Mouse (Mus musculus) mature B cell (primary cell): Measurements from ENCODE around the gene Pfdn2.
"Not testable (repeated sequence)": the region's sequence is repeated elsewhere in the genome, so short reads cannot be mapped to it uniquely, and the experiment has no call there.

Experiments used
- in situ Hi-C: fragments of 300-500 bp; cut with MboI; formaldehyde crosslinking; loops from 2 replicates; pipeline ENCODE4 v1.14.3; 2019

The Pfdn2 gene

DNA sequence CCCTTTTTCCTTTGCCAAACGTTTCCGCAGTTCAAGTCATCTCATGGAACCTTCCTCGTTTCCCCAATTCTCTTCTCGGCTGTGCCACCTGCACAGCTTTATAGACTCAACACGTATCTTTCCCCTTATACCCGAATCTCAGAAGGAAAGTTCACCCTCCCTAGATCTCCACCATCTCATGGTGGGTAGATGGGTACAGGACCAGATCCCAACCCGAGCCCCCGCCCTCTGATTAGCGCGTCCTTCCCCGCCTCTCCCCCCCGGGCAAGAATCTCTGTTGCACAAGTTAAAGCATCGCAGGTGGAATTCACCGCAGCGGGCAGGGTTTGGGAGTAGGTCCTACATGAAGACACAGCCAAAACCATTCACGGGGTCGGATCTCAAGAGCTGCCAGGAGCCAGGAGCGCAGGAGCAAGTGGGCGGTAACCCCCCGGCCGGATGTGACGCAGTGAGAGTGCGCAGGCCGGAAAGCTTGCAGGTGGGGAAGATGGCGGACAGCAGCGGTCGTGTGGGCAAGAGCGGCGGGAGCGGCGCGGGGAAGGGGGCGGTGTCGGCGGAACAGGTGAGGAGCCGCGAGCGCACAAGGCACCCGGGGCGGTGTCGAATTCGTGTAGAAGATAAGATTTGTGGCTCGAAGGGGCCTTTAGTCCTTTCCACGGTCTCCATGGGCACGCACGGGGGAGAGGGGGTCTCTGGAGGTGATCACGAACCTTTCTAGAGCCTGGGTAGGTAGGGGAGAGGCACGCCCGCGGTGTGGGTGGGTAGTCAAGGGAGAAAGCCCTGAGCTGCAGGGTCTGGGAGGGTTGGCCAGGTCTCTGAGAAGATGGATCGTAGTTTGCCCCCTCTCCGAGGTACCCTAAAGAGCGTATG lies at the start of gene Pfdn2, which contains the start of gene Nit1:
Gene Pfdn2, plus strand, starts transcription at position 446 of the 870 bp plus-strand sequence.
Gene Nit1, minus strand, starts transcription at position 422 of the 870 bp plus-strand sequence.
- in situ Hi-C loops: no loop called here

DNA sequence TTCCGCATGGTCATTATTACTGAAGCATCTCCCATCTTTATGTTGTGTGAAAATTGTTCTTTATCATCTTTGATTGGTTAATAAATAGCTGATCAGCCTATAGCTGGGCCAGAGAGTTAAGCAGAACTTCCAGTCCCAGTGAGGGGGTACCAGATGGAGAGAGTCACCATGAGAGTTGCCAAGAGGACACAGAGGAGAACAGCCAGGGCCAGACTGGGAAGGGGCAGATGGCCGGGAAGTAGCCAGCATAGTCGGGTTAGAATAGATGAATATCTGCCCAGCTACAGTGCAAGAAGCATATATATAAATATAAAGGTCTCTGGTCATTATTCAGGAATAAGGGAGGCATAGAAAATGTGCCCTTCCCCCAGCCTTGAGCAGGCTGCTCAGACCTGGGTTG lies 47.2 kb upstream of the Pfdn2 start:
- in situ Hi-C loops: no loop called here

DNA sequence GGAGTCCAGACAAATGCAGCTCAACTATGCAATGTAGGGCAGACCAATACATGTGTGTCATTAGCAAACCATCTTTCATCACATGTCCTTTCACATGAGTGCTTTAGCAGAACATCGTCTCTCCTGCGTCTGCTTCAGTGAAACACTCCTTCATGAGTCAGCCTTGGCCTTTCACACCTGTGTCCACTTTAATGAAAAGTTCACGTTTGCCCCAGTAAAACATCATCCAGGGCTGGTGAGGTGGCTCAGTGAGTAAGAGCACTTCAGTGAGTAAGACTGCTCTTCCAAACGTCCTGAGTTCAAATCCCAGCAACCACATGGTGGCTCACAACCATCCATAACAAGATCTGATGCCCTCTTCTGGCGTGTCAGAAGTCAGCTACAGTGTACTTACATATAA lies 39.3 kb upstream of the Pfdn2 start:
- in situ Hi-C loops: not testable (repeated sequence)

DNA sequence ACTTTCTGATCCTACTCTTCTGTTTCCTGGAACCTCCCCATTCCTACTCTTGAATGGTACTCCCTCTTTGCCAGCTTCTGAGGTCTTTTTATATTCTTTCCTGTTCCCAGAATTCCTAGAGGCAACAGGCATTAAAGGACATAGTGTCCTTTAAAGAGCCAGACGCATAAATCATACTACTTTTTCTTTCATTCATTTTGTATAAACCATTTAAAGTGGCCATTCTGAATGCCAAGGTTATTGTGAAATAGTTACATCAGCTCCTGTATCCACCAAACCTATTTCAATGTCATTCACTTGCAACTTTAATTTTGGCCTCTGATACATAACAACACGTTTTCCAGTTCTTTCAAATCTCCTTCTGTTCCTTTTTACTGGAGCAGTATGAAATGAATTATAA lies 36.1 kb upstream of the Pfdn2 start:
- in situ Hi-C loops: no loop called here

DNA sequence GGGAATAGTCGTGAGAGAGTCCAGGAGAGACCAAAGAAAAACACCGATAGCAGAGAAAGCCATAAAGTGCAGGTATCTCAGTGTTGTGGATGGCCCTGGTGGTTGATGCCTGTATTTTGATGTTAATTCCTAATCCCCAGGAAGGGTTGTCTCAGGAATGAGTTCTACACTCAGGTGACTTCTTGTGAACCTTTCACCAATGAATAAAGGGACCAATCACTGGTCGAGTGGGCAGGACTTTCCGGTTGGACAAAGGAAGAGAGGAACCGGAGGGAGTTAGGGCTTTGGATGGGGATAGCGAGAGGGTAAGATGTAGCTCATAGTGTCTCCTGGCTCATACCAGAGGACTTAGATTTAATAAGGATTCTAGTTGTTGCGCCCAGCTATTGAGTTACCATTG lies 25.7 kb upstream of the Pfdn2 start:
- in situ Hi-C loops: no loop called here

DNA sequence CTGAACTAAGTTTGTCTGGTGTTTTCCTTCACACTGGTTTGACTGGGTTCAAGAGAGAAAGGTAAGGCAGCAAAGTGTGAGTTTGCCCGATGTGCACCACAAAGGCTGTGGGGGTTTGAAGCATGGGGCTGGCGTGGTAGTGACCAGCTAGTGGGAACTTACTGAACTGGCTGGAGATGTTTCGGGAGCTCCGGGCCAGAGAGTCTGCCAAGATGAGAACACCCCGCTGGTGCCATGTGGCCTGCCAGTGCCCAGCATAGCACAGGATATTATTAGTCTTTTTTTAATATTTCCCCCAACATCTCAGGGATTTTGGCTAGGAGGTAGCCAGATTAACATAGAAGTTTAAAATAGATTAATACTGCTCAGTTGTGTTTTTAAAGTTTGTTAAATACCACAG lies 25.3 kb upstream of the Pfdn2 start:
- in situ Hi-C loops: no loop called here

DNA sequence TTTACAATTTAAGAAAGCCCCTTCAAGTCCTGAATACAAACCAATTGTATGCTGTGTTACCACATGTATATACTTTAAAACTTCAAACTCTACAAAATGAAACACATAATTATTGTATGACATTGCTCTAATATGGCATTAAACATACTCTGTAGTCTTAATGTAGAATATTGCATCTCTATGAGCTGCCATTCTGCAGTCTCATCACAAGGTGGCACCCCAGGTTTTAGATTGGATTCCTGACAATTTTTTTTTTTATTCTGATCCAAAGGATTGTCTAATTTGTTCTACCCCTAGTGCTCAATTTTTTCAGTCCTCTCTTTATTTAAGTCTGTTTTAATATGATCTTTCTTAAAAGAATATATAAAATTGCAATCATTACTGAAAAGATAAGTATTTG lies 24.1 kb upstream of the Pfdn2 start:
- in situ Hi-C loops: no loop called here

DNA sequence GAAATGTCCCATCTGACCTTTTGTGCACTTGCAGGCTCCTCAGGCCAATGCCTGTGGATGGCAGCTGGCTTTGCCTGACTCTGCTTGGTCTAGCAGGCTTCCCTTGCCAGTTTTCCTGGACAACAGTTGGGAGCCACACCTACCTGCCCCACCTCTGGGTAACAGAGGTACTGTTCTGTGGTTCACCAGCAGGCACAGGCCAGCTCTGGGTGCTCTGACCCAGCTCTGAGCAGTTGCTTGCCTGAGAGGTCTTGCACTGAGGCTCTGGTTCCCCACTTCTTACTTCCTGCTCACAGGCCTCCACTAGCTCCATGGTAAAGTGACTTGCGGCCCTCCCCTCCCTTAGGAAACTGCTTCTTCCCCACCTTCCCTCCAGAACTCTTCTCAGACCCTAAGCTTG lies 23.5 kb upstream of the Pfdn2 start:
- in situ Hi-C loops: no loop called here

DNA sequence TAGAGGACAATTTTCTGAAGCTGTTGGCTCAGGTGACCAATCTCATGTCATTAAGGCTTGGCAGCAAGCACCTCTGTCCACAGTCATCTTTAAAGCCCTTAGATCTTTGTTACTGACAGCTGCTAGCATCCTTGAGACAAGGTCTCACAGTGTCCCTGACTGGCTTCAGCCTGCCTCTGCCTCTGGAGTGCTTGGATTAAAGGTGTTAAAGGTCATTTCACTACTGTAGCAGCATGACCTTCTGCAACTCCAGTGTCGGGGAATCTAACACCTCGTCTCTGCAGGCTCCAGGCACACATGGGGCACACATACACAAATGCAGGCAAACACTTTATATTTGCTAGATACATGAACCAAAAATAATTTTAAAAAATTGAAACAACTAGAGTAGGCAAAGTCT lies 19.9 kb upstream of the Pfdn2 start:
- in situ Hi-C loops: no loop called here

DNA sequence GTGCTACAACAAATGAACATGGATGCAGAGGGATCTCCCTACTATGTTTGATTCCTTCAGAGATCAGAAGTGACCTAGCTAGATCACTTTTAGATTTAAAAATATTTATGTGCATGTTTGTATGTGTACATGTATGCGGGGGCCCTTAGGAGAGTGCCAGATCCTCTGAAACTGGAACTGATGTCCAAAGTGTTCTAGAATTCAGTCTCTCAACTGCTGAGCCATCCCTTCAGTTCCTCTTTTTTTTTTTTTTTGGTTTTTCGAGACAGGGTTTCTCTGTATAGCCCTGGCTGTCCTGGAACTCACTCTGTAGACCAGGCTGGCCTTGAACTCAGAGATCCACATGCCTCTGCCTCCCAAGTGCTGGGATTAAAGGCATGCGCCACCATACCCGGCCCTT lies 18.9 kb upstream of the Pfdn2 start:
- in situ Hi-C loops: not testable (repeated sequence)

DNA sequence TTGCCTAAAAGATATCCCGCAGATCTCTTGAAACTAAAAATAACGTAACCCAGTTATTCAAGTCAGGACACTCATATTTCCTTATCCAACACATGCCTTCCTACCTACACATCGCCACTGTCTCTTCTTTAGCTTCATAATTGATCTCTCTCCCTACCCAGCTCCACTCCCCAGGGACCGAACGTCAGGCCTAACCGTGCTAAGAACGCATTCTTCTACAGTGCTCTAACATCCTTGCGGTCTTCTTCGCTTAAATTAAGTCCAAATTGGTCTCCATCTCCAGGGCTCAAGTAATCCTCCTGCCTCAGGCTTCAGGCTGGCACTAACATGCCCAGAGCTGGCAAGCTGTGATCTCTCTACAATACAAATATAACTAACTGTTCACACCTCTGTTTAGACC lies 17.2 kb upstream of the Pfdn2 start:
- in situ Hi-C loops: no loop called here

DNA sequence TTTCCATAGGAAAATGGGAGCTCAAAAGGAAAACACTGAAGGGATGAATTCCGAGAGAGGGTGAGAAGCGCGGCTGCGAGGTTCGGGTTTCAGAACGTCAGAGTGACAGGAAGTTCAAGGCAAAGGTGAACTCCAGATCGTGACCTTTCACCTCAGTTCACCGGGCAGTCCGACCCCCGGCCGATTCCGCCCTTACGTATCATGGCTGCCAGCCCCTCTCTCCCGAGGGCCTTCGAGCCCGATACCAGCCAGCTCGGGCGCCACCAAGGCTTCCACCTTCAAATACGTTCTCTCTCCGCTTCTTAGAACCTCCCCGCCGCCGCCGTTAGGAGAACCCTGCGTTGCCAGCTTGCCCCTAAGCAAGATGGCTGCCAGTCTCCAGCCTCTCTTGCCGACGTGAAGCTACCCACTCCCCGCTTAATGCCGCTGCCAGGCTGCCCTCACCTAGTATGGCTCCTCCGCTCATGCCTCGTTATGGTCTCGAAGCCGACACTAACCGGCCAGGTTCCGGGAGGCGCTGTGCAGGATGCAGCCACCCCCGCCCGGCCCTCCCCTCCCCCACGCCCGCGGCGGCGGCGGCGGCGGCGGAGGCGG lies 16.5 kb upstream of the Pfdn2 start, which contains the start of gene Dedd:
Gene Dedd, plus strand, starts transcription at position 307 of the 594 bp plus-strand sequence.
- in situ Hi-C loops: no loop called here

DNA sequence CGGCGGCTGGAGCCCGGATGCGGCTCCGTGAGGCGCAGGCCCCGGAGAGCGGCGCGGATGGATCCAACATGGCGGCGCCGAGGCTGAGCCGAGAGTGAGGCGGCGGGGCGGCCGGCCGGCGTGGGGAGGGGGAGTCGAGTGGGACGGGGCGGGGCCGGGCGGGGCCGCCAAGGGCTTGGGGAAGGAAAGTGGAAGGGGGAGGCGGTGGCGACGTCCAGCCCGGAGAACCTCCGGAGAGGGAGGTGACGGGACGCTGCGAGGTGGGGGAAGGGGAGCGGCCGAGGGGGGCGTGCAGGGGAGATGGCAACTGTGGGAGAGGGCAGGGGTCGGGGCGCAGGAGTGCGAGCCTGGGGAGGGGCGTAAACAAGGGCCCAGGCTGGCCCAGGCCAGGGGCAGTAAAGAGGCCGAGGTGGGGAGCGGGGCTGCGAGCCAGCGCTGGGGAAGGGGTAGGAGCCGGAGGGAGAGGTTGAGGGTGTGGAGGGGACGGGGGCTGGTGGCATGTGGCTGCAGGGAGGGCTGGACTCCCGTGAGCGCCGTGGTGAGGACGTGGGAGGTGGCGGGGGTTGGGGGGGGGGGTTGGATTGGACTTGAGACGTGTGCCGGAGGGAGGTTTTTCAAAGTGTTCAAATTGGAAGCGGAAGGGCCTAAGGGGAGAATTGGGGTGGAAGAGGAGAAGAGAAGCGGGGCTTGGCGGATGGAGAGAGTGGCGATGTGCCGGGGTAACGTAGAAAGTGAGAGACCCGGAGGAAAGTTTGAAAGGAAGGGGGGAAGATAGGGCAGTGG lies 15.8 kb upstream of the Pfdn2 start:
- in situ Hi-C loops: no loop called here

DNA sequence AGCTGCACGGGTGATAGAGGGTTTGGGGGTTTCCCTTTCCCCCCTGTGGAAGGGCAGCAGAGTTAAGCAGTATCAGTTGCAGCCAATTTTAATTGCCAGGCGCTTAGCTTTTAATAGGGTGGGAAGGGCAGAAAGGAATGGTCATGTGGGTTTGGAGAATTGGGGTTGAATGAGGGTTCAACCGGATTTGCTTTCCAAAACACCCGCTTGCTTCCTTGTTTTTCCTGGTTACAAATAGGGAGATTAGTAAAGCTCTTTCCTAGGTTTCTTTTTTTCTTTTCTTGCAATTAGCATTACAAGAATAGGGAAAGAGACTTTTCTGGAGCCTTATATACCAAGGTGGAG lies 15.3 kb upstream of the Pfdn2 start:
- in situ Hi-C loops: no loop called here

DNA sequence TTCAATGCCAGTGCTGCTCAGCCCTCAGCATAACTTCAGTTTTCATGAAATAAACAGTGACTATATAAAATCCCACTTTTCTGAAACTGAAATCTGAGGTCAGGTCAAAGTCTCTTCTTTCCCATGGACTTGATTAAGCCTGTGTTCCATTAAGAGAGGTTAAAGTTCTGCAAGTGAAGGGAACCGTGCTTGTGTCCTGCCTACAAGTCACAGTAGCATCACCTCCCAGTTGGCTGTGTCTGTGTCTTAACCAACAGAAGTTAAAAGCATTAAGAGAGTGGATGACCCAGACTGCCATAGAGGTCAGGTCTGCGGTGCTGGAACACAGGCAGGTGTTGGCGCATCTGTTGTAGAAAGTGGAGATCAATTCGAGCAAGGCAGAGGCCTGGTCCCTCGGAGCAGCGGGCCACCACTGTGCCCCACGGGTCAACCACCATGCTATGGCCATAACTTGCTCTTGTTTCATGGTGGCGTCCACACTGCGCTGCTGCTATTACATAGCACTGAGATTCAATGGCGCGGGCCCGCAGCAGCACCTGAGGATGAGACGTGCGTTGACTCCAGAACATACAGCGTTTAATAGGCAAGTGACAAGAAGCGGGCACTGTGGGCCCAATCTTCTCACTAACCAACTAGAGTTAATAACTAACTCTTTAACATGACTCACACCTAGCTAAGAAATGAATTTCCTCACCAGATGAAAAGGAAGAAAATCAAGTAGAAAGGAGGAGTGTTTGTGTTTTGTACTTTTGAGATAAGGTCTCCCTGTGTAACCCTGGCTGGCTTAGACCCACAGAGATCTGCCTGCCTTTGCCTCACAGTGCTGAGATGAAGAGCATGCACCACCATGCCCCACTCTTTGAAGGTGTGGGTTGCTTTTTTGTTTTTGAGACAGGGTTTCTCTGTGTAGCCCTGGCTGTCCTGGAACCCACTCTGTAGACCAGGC lies 2.9 kb upstream of the Pfdn2 start:
- in situ Hi-C loops: no loop called here

DNA sequence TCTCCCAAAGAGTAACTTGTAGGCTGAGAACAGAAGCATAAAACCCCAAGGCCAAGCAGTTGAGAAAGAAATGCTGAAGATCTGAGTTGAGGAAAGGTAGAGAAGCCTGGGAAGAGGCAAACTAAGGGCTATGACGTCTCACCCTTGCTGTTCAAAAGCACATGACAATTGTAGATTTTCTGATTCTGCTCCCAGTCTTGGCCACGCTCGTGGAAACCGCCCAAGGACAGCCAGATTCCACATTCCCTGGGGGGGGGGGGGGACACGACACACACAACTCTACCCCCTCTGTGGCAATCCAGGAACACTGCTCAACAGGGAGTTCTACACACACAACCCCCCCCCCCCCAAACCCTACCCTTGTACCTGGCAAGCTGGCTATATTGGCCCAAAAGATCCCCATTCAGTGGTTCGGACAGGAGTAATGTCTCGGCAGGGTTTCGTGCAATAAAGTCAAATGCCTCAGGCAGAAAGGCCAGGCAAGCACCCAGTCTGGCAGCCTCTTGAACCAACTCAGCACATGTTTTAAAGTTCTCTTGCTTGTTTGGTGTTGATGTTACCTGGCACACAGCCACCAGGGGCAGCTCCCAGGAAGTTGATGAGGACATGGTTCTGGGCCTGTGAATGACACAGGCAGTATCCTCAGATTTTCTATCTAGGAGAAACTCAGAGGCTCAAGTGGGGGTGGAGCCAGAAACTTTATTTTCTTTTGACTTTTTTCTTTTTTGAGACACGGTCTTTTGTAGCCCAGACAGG lies 1.4 kb upstream of the Pfdn2 start:
- in situ Hi-C loops: no loop called here

DNA sequence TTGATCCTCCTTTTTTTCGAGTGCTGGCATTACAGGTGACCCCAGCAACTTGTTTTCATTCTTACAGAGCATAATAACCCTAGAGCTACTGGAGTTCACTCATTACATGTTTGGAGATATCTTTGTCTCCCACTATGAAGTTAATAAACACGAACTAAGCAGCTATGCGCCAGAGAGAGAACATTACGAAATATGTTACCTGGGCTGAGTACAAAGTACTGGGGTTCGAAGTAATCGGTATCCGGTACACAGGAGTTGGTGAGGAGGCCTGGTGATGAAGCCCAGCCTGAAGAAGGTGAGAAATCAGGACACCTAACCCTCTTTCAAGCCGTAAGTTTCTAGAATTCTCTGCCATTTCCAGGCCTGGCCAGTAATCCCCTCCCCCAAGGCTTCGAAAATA lies 755 bp upstream of the Pfdn2 start:
- in situ Hi-C loops: no loop called here

DNA sequence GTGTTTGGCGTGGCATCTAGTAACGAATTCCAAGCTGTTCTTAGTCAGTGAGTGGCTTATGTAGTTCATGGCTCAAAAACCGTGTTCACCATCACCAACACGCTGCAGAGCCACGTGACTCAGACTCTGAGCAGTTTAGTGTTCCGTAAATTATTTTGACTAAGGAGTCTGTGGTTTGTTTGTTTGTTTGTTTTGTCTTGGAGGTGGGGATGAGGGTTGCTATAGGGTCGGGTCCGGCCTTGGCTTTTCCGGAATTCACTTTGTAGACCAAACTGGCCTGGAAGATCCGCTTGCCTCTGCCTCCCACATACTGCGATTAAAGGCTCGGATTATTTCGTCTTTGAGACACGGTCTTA lies 603 bp downstream of the Pfdn2 start:
- in situ Hi-C loops: no loop called here

DNA sequence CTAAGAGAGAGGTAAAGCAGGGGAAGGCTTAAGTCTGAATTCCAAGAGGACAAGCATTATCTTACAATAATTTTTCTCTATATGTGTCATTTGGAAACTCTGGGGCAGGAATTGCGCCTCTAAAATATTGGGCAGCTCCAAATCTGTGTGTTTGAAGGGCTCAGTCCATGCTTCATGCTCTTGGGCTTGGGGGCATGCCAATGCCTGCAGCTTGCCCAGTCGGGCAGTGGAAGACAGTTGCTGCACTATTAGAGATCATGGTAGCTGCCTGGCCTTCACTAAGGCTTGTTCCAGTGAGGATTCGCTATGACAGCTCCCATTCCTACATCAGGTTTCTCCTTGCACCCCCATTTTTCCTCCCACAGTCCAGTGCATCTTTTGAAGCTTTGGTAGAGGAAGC lies 3.2 kb downstream of the Pfdn2 start:
- in situ Hi-C loops: no loop called here

DNA sequence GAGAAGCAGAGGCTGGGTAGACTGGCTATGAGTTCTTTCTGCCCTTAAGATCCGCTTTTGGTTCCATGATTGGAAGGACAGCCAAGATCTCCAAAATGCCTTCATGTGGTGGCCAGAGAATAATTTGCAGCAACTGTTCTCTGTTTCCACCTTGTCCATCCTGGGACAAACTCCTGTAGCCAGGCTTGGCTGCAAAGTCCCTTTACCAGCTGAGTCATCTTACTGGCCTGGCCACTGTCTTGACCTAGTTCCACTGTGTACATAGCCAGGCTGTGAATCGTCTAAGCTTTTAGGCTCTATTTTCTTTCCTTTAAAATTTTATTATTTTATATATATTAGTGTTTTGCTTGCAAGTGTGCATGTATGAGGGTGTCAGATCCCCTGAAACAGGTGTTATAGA lies 3.7 kb downstream of the Pfdn2 start:
- in situ Hi-C loops: no loop called here

DNA sequence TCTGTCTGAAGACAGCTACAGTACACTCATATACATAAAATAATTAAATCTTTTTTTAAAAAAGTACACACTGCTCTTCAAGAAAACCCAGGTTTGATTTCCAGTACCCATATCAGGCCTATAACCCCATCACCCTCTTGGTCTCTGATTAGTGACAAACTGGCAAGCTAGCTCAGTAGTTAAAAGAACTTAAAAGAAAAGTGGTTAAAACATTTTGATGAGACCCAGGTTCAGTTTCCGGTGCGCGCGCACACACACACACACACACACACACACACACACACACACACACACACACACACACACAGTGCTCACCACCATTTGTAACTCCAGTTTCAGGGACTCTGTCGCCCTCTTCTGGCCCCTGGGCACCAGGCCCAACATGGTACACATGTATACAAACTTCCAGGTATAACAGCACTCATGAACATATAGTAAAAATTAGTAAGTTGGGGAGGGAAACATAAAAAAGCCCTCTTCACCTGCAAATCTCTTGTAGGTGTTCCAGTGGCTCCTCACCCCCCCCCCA lies 10.4 kb downstream of the Pfdn2 start:
- in situ Hi-C loops: no loop called here
